Mouse (Mus musculus) heart, adult 2 months (tissue): ENCODE data around the gene Bhmt.
"Not testable (repeated sequence)": the region's sequence is repeated elsewhere in the genome, so short reads cannot be mapped to it uniquely, and the experiment has no call there.

Experiments used
- CTCF ChIP-seq: fragments of 200-600 bp; IDR thresholded peaks from 2 replicates; pipeline ENCODE4 v1.8.1; 2022; ENCODE audit warnings: antibody characterized with exemption, mild to moderate bottlenecking, moderate library complexity
- POLR2A ChIP-seq: fragments of 200-500 bp; IDR thresholded peaks from 2 replicates; pipeline ENCODE4 v1.6.1; 2011; ENCODE audit warnings: mild to moderate bottlenecking, low read depth, low read length, control low read depth; ENCODE audit not compliant: insufficient read depth

GRCm38 (mm10) chr13:93582526-93582925, 55.2 kb downstream of the Bhmt start:
- not testable (repeated sequence) for TF ChIP-seq POLR2A, CTCF
